Mouse (Mus musculus) effector memory CD4-positive, alpha-beta T cell, adult 7 months (primary cell): ENCODE measurements around the gene 4921536K21Rik. TPM values are rescaled to one million over a fixed set of nuclear protein-coding genes. Genes with fewer than 3 reads are reported as not detected.

ENCODE experiments used
- polyA plus RNA-seq: library from polyadenylated mRNA; unstranded; fragments of 100-300 nt; shearing (Covaris generic); gene quantifications from one replicate; pipeline ENCODE4 v1.2.1, GENCODE M21; 2017

Gene 4921536K21Rik
- not detected for polyA plus RNA-seq

GRCm38 (mm10) chr11:3894406-3895281 is at the start of gene 4921536K21Rik, which contains the start of gene Dusp18:
Gene 4921536K21Rik, minus strand, starts transcription at chr11:3895098.
Gene Dusp18, plus strand, starts transcription at chr11:3895240.

GRCm38 (mm10) chr11:3931511-3932211 is 36.8 kb upstream of the 4921536K21Rik start, which contains the start of gene Tcn2:
Gene Tcn2, minus strand, starts transcription at chr11:3932159.

GRCm38 (mm10) chr11:3914109-3914840 is 19.4 kb upstream of the 4921536K21Rik start, which contains the start of gene Slc35e4:
Gene Slc35e4, minus strand, starts transcription at chr11:3914664.

GRCm38 (mm10) chr11:3863454-3864112 is 31.3 kb downstream of the 4921536K21Rik start, which contains the start of gene Osbp2:
Gene Osbp2, minus strand, starts transcription at chr11:3863903.

Other genes with a start within 250 kb of the 4921536K21Rik start
- gene Morc2a, start 245.9 kb downstream of the 4921536K21Rik start, polyA plus RNA-seq, result 34.5 TPM
- not detected for gene Osbp2, start 31.2 kb downstream of the 4921536K21Rik start, polyA plus RNA-seq
- 1.1 TPM for gene Dusp18, start 142 bp upstream of the 4921536K21Rik start, polyA plus RNA-seq
- gene Slc35e4, start 19.6 kb upstream of the 4921536K21Rik start, polyA plus RNA-seq, result 2.7 TPM
- 17.8 TPM for gene Tcn2, start 37.1 kb upstream of the 4921536K21Rik start, polyA plus RNA-seq
- 57.1 TPM for gene Pes1, start 68.9 kb upstream of the 4921536K21Rik start, polyA plus RNA-seq
- gene 4930556J24Rik, start 81.7 kb upstream of the 4921536K21Rik start, polyA plus RNA-seq, result 0.45 TPM
- gene Gal3st1, start 88.5 kb upstream of the 4921536K21Rik start, polyA plus RNA-seq, result not detected
- 0.11 TPM for gene Sec14l4, start 136.4 kb upstream of the 4921536K21Rik start, polyA plus RNA-seq
- 0.62 TPM for gene Sec14l3, start 169.7 kb upstream of the 4921536K21Rik start, polyA plus RNA-seq
- gene Mtfp1, start 200.3 kb upstream of the 4921536K21Rik start, polyA plus RNA-seq, result 0.63 TPM
- gene Sec14l2, start 228.3 kb upstream of the 4921536K21Rik start, polyA plus RNA-seq, result 0.62 TPM
- 27.5 TPM for gene Rnf215, start 240.1 kb upstream of the 4921536K21Rik start, polyA plus RNA-seq